Mouse (Mus musculus) spleen, postnatal 14 days (tissue): Measurements from ENCODE around the gene Wwox.

Experiments used
- DNase-seq, 2 experiments: peaks; one replicate each; pipeline ENCODE4 v3.0.0; 2021 to 2022; ENCODE audit warnings: low spot score in 2 of 2

Wwox gene

GRCm38 (mm10) chr8:114853765-114854164 is 414.3 kb downstream of the Wwox start:
- DNase-seq = no peak

GRCm38 (mm10) chr8:114855833-114856232 is 416.4 kb downstream of the Wwox start:
- DNase-seq = no peak

- DNase-seq = no peak
These were observed 426.5 kb downstream of the Wwox start for GRCm38 (mm10) chr8:114865911-114866310.

- DNase-seq = no peak
These were observed 429.9 kb downstream of the Wwox start for GRCm38 (mm10) chr8:114869321-114869720.

GRCm38 (mm10) chr8:114870410-114870809 is 431.0 kb downstream of the Wwox start:
- DNase-seq = no peak

- no peak for DNase-seq
These were observed 433.0 kb downstream of the Wwox start for GRCm38 (mm10) chr8:114872491-114872890.

GRCm38 (mm10) chr8:114875161-114875560 is 435.7 kb downstream of the Wwox start:
- DNase-seq = no peak

GRCm38 (mm10) chr8:114876161-114876611 is 436.7 kb downstream of the Wwox start:
- no peak for DNase-seq

- DNase-seq = no peak
These were observed 437.3 kb downstream of the Wwox start for GRCm38 (mm10) chr8:114876696-114877206.

- no peak for DNase-seq
These were observed 437.8 kb downstream of the Wwox start for GRCm38 (mm10) chr8:114877234-114877633.

- peak in 1 of 2 experiments; percentile 3 for DNase-seq
These were observed 439.2 kb downstream of the Wwox start for GRCm38 (mm10) chr8:114878449-114879276.

GRCm38 (mm10) chr8:114879277-114879568 is 439.8 kb downstream of the Wwox start:
- DNase-seq = no peak

- no peak for DNase-seq
These were observed 440.2 kb downstream of the Wwox start for GRCm38 (mm10) chr8:114879678-114880077.

GRCm38 (mm10) chr8:114880475-114881135 is 441.1 kb downstream of the Wwox start:
- DNase-seq = peak in 1 of 2 experiments; percentile 13

- peak in 1 of 2 experiments; percentile 59 for DNase-seq
These were observed 442.5 kb downstream of the Wwox start for GRCm38 (mm10) chr8:114881891-114882401.

GRCm38 (mm10) chr8:114882504-114882903 is 443.0 kb downstream of the Wwox start:
- peak in 1 of 2 experiments; percentile 7 for DNase-seq

- DNase-seq = no peak
These were observed 443.6 kb downstream of the Wwox start for GRCm38 (mm10) chr8:114882936-114883606.

- peak in 1 of 2 experiments; percentile 19 for DNase-seq
These were observed 444.5 kb downstream of the Wwox start for GRCm38 (mm10) chr8:114883967-114884366.

- no peak for DNase-seq
These were observed 445.7 kb downstream of the Wwox start for GRCm38 (mm10) chr8:114885026-114885592.

GRCm38 (mm10) chr8:114888388-114888787 is 448.9 kb downstream of the Wwox start:
- no peak for DNase-seq

- DNase-seq = no peak
These were observed 450.3 kb downstream of the Wwox start for GRCm38 (mm10) chr8:114889578-114890374.
